Mouse (Mus musculus) lung, postnatal 0 days (tissue): Measurements from ENCODE around the gene T2.
"Not testable (repeated sequence)": the region's sequence is repeated elsewhere in the genome, so short reads cannot be mapped to it uniquely, and the experiment has no call there.

ENCODE experiments used
- CTCF ChIP-seq: IDR thresholded peaks from 2 replicates; pipeline ENCODE4 v1.5.1; 2016; ENCODE audit warnings: antibody characterized with exemption, mild to moderate bottlenecking
- EP300 ChIP-seq: IDR thresholded peaks from 2 replicates; pipeline ENCODE4 v1.6.1; 2016; ENCODE audit warnings: antibody characterized with exemption, mild to moderate bottlenecking, control low read depth

GRCm38 (mm10) chr17:8337159-8337558 lies 18.6 kb upstream of the T2 start, which contains the start of gene Prr18:
- TF ChIP-seq CTCF, EP300: not testable (repeated sequence)
